Mouse (Mus musculus) brain, embryonic 14.5 days (tissue): ENCODE measurements around the gene Rnf26. TPM values are rescaled to one million over a fixed set of nuclear protein-coding genes. Genes with fewer than 3 reads are reported as not detected.
A peak's percentile ranks its signal among the peaks of the same experiment; 100 is the strongest.

Experiments
- DNase-seq: peaks from one replicate; pipeline ENCODE4 v3.0.0-alpha.2; 2011; ENCODE audit warnings: low read depth
- CTCF ChIP-seq: fragments of 200-500 bp; IDR thresholded peaks from 2 replicates; pipeline ENCODE4 v1.5.1; 2012; ENCODE audit warnings: inconsistent platforms, mild to moderate bottlenecking, moderate library complexity, borderline replicate concordance; ENCODE audit not compliant: insufficient read depth, insufficient read length; ENCODE audit errors: extremely low read depth
- POLR2A ChIP-seq: fragments of 200-500 bp; IDR thresholded peaks from 2 replicates; pipeline ENCODE4 v1.6.1; 2012; ENCODE audit warnings: mild to moderate bottlenecking, inconsistent platforms, borderline replicate concordance; ENCODE audit not compliant: poor library complexity, insufficient read depth, insufficient read length, severe bottlenecking; ENCODE audit errors: extremely low read depth
- polyA plus RNA-seq: library from polyadenylated mRNA; depleted of rRNA; stranded (reverse); fragments of >200 nt; gene quantifications from 2 replicates; pipeline ENCODE4 v1.2.3, GENCODE M21; 2012

Gene Rnf26
- polyA plus RNA-seq, 1 experiment: 34.7 TPM

DNA sequence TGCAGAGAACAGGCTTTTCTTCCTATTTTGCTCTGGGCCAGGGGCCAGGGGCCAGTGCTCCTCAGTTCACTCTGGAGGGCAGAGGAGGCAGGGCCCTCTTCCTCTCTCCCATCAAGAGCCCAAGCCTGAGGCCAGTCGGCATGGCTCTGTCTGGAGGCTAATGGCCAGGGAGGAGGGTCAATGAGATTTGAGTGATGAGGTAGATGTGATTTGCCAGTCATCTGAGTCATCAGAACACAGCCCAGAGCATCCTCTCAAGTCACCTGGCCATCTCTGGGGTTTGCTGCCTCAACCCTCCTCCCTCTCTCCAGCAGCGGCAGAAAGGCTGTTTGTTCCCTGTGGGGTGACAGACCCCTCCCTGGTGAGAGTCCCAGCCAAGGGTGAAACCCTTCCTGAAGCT, 20.0 kb upstream of the Rnf26 start:
- no peak for TF ChIP-seq CTCF
- no peak for DNase-seq

DNA sequence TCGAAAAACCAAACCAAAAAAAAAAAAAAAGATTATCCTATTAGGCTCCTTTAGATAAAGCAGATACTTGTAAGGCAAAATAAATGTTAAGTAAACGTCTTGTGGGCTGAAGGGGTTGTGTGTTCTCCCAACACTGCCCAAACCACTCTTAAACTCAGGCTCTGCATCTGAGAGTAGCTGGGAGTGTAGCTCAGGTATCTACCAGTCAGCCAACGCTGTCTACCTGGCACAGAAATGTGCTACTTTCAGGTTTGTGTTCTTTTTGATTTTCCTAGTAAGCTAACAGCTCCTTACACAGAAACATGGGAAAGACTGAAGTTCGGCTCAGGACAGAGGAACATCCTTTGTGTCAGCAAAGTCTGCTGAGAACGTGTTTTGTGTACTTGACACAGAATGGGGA, 18.9 kb upstream of the Rnf26 start:
- no peak for DNase-seq
- no peak for TF ChIP-seq POLR2A
- TF ChIP-seq CTCF: no peak

DNA sequence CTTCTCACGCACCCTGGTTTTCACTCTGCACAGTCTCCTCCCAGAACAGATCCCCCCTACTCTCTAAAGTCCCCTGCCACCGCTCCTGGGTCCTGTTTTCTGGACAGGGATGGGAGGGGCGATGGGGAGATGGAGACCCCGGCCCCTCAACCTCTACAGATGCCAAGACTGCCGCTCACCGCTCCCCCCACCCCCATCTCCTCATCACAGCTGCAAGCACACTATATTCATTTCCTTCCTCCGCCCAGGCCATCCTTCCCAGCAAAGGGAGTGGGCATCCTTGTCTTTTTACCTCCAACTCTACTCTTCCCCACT, 17.9 kb upstream of the Rnf26 start:
- DNase-seq: no peak
- no peak for TF ChIP-seq CTCF
- TF ChIP-seq POLR2A: no peak

DNA sequence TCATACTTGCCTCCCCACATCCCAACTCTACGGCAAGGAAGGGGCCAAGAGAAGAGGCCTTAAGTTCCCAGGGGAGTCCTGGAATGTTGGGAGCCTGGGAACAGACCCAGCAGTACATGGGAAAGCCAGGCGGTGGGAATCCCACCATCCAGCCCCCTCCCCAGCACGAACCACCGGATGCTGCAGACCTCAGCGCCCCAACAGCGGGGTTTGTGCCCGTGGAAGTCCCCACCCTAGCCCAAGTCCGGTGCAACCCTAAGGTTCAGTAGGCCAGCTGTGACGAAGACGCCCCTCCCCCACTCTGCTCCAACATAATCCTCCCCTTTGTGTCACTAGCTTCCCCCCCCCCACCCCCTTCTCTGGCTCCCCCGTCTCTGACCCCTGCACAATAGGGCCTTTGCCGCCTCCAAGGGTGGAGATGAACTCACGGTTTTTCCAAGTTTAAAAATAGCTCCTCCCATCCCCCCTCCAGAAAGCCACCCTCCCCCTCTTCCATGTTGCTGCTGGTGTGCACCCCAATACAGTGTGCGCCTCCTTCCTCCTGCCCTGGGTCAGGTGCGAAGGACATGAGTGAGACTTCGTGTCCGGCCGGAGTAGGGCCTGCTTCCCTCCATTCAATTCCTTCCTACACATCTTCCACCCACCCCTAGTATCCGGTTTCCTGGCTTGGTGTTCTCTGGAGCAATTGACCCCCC, 17.4 kb upstream of the Rnf26 start:
- no peak for TF ChIP-seq POLR2A
- no peak for TF ChIP-seq CTCF
- peak; percentile 47 for DNase-seq

DNA sequence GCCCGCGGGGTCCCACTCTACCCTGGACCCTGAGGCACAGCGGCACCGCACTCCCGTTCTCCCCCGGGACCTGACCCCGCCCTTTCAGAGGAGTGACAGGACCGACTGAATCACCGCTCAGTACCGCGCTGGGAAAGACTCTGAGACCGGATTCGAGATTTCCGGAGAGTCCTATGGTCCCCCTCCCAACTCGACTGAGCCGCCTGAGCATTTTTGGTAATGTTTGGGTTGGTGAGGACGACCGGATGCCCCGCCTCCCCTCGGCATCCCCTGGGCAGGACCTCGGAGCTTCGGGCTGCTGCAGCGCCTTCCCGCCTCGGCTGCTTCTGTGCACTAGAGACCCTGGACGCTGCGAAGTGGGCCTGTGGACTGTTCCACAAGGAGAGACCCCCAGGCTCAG, 16.7 kb upstream of the Rnf26 start:
- no peak for TF ChIP-seq POLR2A
- no peak for TF ChIP-seq CTCF
- peak; percentile 61 for DNase-seq

DNA sequence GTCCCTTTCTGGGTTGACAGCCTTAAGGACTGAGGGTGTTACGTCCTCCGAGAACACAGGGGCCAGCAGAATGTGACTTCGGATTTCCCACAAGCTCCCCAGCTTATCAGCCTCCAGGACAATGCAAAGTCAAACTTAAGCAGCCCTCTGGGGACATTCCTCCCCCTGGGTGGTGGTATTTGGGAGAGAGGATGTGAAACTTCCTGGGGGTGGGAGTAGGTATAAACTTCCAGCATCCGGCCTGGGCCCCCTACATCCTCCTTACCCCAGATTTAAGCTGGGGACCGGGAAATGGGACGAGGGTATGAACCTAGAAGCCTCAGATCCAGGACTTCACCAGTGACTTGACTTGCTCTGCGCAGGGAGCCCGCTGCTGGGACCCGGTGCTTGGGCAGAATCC, 16.3 kb upstream of the Rnf26 start:
- DNase-seq: peak; percentile 18
- TF ChIP-seq CTCF (no peak), POLR2A (no peak)

DNA sequence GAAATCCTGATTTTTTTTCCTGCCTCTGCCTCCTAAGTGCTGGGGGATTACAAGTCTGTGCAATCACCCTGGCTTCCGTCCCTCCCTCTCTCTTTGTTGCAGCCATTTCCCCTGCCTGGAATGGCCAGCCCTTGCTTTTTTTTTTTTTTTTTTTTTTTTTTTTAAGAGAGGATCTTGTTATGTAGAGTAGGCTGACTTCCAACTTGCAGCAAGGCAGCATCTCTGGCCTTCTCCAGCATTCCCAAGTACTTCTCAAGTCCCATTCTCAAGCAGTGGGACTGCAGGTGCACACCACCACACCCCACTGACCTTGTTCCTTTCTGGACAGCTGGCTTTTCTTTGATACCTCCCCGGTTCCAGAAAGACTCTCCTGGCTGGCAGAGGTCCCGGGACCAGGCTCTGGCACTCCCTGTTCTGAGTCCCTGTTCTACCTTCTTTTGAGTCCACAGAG, 14.1 kb upstream of the Rnf26 start:
- DNase-seq: no peak
- TF ChIP-seq CTCF: no peak
- TF ChIP-seq POLR2A: no peak

DNA sequence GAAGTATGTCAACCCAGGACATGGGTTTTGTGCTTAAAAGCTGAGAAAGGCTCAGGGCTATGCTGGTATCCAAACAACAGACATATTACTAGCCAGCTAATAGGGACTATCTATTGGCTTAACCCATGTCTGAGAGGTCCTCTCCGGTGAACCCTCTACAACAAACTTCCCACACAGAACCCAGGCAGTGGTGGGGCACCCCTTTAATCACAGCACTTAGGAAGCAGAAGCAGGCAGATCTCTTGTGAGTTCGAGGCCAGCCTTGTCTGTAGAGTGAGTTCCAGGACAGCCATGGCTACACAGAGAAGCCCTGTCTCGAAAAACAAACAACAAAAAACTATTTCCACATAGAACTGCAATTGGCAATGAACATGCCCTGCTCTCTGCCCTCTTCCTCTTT, 13.4 kb upstream of the Rnf26 start:
- TF ChIP-seq POLR2A (no peak), CTCF (no peak)

DNA sequence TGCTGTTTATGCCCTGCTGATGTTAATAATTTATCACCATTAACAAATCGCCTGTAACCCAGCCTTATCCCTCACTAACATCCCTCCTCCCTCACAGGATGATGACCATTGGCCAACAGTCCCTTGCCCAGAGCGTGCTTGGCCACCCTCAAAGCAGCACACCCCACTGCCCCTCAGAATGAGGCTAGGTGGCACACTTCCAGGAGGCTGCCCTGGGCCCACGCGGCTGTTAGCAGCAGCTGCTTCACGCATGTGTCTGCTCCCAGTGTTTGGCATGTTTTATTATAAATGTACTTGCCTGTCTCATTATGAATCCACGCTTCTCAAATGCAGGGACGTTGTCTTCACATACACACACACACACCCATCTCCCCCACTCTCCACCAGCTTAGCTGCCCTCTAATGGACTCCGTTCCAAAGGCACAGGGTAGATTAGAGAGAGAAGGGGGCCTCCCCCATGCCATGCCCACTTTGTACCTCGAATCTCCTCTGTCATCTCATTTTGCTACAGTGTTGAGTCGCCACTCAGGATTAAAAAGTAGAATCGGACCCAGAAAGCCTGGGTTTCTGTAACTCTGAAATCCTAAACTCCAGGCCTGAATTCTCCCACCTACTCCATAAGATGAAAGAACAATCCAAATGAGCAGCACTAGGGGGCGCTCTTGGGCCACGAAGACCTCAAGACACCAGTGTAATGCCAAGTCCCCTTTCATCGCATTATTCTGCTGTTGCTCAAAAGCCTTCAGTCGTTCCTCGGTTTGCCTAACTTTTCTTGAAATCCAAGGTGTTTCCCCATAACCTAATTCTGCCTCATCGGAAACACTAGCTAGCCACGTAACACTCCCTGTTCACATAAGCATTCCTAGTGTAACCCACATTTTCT, 12.5 kb upstream of the Rnf26 start:
- DNase-seq: peak; percentile 96
- TF ChIP-seq POLR2A (no peak), CTCF (peak; percentile 90)

More for the DNA sequence above, 13.4 kb upstream of the Rnf26 start:
- DNase-seq: no peak

DNA sequence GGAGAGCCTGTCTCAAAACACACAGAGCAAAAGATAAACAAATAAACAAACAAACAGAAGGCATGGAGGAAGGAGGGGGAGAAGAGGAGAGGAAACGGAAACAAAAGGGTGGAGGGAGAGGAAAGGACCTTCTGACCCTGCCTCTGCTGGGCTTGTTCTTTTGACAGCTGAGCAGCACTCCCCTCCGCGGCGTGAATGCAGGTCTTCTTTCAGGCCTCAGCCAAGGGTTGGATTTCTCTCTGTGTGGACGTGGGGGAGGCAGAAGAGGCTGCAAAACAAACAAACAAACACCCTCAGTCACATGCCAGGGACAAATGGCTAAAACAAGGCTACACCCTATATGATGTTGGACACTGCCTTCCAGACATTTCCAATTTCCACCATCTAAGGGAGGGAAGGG, 11.7 kb upstream of the Rnf26 start:
- TF ChIP-seq POLR2A: no peak
- TF ChIP-seq CTCF: no peak
- no peak for DNase-seq

DNA sequence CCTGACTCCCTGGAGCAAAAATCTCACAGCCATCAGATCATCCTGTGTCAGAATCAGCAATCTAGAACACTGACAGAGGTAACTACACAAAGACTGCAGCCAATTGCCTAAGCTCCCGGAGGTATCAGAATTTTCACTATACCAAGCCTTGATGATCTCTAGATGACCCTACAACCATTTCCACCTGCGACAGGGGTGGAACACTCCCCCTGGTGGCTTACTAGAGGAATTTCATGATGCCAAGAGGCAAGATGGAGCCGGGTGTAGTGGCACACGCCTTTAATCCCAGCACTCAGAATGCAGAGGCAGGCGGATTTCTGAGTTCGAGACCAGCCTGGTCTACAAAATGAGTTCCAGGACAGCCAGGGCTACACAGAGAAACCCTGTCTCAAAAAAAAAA, 11.0 kb upstream of the Rnf26 start:
- TF ChIP-seq CTCF: peak; percentile 50; the same call in 1 of the 2 replicates
- TF ChIP-seq POLR2A: no peak
- DNase-seq: no peak

DNA sequence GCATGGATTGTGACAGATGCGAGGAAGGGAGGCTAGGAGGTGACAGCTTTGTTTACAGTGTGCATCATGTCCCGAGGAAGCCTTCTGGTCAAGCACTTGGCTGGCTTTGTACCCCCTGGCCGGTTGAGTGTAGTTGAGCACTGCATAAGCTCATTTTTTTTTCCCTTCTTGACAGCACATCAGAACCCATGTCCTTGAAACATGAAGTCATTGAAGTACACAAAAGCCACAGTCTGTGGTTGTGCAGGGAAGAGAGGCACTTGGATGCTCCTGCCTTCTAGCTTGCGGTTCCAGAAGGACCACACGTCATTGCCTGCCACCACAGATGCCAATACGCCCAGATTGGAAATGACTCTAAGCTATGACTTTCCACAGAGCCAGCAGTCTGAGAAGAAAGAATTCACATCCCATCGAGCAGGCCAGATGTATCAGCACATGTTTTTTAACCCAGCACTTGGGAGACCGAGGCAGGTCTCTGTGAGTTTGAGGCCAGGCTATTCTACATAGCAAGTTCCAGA, 6.7 kb upstream of the Rnf26 start:
- TF ChIP-seq CTCF: no peak
- TF ChIP-seq POLR2A: no peak
- no peak for DNase-seq

DNA sequence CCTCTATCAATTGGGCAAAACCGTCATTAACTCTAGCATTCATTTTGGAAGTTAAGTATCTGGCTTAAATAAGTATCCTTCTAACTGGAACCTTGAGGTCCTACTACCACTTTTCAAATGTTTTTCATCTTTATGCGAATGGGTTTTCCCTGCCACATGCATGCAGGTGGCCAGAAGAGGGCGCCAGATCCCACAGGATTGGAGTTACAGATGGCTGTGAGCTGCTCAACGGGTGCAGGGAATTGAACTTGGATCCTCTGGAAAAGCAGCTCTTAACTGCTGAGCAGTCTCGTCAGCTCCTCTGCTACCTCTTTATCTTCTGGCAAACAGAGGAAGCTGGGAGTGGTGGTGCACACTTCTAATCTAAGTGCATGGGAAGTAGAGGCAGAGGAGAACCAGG, 5.7 kb upstream of the Rnf26 start:
- DNase-seq: no peak
- TF ChIP-seq POLR2A (no peak), CTCF (peak; percentile 56; the same call in 1 of the 2 replicates)

DNA sequence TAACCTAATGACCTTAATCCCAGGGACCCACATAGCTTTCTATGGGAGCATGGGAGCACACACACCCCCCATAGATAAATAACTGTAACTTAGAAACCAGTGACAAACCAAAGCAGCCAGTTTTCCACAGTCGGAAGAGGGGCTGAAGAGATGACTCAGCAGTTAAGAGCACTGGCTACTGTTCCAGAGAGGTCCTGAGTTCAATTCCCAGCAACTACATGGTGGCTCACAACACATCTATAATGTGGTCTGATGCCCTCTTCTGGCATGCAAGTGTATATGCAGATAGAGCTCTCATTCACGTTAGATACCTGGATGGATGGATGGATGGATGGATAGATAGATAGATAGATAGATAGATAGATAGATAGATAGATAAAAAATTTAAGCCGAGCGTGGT, 2.9 kb upstream of the Rnf26 start:
- TF ChIP-seq POLR2A: no peak
- 0 out of 2 replicates have a peak, but pooled peaks have one; percentile 5 for TF ChIP-seq CTCF

DNA sequence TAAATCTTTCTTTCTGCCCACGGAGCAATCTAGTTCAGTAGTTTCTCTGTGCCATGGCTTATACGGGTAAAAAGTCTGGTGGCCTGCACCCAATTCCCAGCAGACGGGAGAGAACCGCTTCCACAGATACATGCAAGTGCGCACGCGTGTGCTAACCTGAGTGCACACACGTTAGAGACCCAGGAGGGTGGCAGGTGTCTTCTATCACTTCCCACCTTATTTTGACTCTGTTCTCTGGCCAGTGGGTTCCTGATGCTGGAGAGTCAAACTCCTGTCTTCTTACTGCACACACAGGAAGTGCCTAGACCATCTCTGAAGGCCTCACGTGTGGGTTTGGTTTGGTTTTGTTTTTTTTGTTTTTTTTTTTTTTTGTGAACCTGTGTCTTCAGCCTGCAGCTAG, 2.3 kb upstream of the Rnf26 start:
- TF ChIP-seq POLR2A (no peak), CTCF (no peak)
- DNase-seq: no peak

More for the DNA sequence above, 2.9 kb upstream of the Rnf26 start:
- no peak for DNase-seq
